Mouse (Mus musculus): ENCODE results near the gene Zw10. TPM values are rescaled to one million over a fixed set of nuclear protein-coding genes. Genes with fewer than 3 reads are reported as not detected.

Zw10 gene
- total RNA-seq (2012; rRNA removed) (26.5 and 28.8 TPM in 2 replicates), polyA plus RNA-seq (2012; ENCODE audit: insufficient read depth in 1 of 2, insufficient read length in 2 of 2, low read depth in 1 of 2, low replicate concordance in 2 of 2, missing spikeins in 1 of 2) (10 to 100 TPM in 1 of 2 experiments, not detected in 1; 31.0 TPM)

DNA sequence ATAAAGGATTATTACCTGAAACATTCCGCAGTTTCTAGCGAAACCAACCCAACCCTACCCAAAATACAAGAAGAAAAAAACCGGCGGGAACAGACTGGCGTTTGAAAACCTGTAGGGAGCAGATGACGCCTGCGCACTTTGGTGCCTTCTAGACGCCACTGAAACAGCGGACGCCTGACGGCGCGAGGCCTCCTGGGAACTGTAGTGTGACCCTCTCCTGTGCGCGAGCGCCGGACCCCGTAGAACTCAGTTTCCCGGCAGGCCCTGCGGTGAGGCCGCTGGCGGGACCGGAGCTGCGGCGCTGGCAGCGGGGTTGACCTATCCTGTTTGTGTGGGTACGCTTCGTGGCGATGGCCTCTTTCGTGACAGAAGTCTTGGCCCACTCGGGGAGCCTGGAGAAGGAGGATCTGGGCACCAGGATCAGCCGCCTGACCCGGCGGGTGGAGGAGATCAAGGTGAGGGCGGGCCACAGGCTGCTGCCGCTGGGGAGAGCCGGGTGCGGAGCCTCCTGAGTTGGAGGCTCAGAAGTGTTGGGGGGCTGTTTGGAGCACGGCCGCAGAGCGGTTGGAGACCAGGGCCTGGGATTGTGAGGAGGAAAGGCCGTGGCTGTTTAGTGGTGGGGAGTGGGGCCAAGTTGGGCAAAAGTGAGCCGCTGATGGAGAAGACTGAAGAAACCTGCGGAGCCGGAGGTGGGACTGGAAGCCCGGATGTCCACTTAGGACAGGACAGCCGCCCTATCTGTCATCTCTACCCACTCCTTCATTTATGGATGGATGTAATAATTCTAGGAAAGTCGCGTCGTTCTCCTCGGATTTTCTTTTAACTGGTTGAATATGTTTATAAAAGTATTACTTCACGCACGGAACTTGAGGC, at the start of gene Zw10:
TSS of gene Zw10 (plus strand) at position 281 of the 873 bp plus-strand sequence.
- Histone ChIP-seq H3K27me3 (ENCODE audit: control insufficient read depth in 1 of 2, insufficient read depth in 2 of 2, low read length in 2 of 2) (no peaks in the 10 kb centered on the region), H3K36me3 (ENCODE audit: control insufficient read depth in 1 of 2, insufficient read depth in 2 of 2, low read length in 2 of 2) (peaks cover 0 to 14% of the 10 kb centered on the region in 2 experiments; a peak in 2 of 4 replicates), H3K79me2 (ENCODE audit: control insufficient read depth, insufficient read depth, low read length, poor library complexity) (peaks cover 14% of the 10 kb centered on the region), H3K27ac (ENCODE audit: control insufficient read depth, low read depth, low read length) (peak within 1 kb of the TSS; percentile 58), H3K4me3 (ENCODE audit: control insufficient read depth in 1 of 2, insufficient read depth in 1 of 2, low read depth in 2 of 2, low read length in 2 of 2) (peak within 1 kb of the TSS; percentile 81 to 92), H3K4me1 (ENCODE audit: control insufficient read depth in 1 of 2, insufficient read depth in 2 of 2, low read length in 2 of 2) (peaks cover 0 to 16% of the 10 kb centered on the region in 2 experiments; a peak in 3 of 4 replicates), H3K9me3 (replicated peaks; ENCODE audit: insufficient read depth, low read length) (no peaks in the 10 kb centered on the region), H3K9ac (ENCODE audit: control insufficient read depth, low read depth, low read length, poor library complexity, severe bottlenecking) (peak within 1 kb of the TSS; percentile 92)
- DNase-seq (ENCODE audit: low read depth, low spot score): peak; percentile 98
- no peak for TF ChIP-seq JUND (IDR thresholded peaks at IDR 0.05; ENCODE audit: low read depth, low read length)
- no peak for TF ChIP-seq SMC3 (IDR thresholded peaks at IDR 0.05; ENCODE audit: low read depth, low read length)
- TF ChIP-seq NELFE (IDR thresholded peaks at IDR 0.05; ENCODE audit: low read depth, low read length): peak; percentile 75
- TF ChIP-seq RAD21 (IDR thresholded peaks at IDR 0.05; ENCODE audit: low read depth, low read length): no peak
- TF ChIP-seq CHD1 (IDR thresholded peaks at IDR 0.05; ENCODE audit: low read depth, low read length): no peak
- TF ChIP-seq RCOR1 (IDR thresholded peaks at IDR 0.05; ENCODE audit: low read depth, low read length): no peak
- TF ChIP-seq MAFK (IDR thresholded peaks at IDR 0.05; ENCODE audit: borderline replicate concordance, low read depth, low read length): no peak
- peak; percentile 39; the same call in 1 of the 2 replicates for TF ChIP-seq MAX (IDR thresholded peaks at IDR 0.05; ENCODE audit: low read length)
- TF ChIP-seq POLR2AphosphoS2 (IDR thresholded peaks at IDR 0.05; ENCODE audit: low read length): peak; percentile 68; the same call in 1 of the 2 replicates
- TF ChIP-seq ELF1 (IDR thresholded peaks at IDR 0.05; ENCODE audit: low read depth, low read length): peak; percentile 68
- peak; percentile 93 for TF ChIP-seq E2F4 (IDR thresholded peaks at IDR 0.05; ENCODE audit: borderline replicate concordance, low read depth, low read length)
- no peak for TF ChIP-seq MYC (IDR thresholded peaks at IDR 0.05; ENCODE audit: low read depth, low read length)
- no peak for TF ChIP-seq POLR2AphosphoS5 (IDR thresholded peaks at IDR 0.05; ENCODE audit: borderline replicate concordance, low read depth, low read length)
- TF ChIP-seq NRF1 (IDR thresholded peaks at IDR 0.05; ENCODE audit: insufficient read depth, low read depth, low read length, poor library complexity, severe bottlenecking): peak; percentile 81
- TF ChIP-seq TAL1 (IDR thresholded peaks at IDR 0.05; ENCODE audit: low read length): no peak
- peak; percentile 86 for TF ChIP-seq KAT2A (conservative IDR thresholded peaks at IDR 0.05; ENCODE audit: low read depth, low read length)
- TF ChIP-seq POLR2A (IDR thresholded peaks at IDR 0.05; ENCODE audit: control insufficient read depth in 1 of 2, insufficient read depth in 1 of 2, low read depth in 1 of 2, low read length in 2 of 2, poor library complexity in 1 of 2): peak; percentile 74 to 84
- peak; percentile 90 for TF ChIP-seq ZNF384 (IDR thresholded peaks at IDR 0.05; ENCODE audit: low read depth, low read length)
- TF ChIP-seq GABPA (IDR thresholded peaks at IDR 0.05; ENCODE audit: low read depth, low read length): no peak
- 0 out of 2 replicates have a peak, but pooled peaks have one; percentile 15 for TF ChIP-seq ETS1 (IDR thresholded peaks at IDR 0.05; ENCODE audit: low read depth, low read length)
- peak; percentile 90 for TF ChIP-seq SIN3A (IDR thresholded peaks at IDR 0.05; ENCODE audit: low read length)
- no peak for TF ChIP-seq TBP (IDR thresholded peaks at IDR 0.05; ENCODE audit: low read depth, low read length)
- TF ChIP-seq USF1 (IDR thresholded peaks at IDR 0.05; ENCODE audit: low read depth, low read length): no peak
- no peak for TF ChIP-seq ZKSCAN1 (IDR thresholded peaks at IDR 0.05; ENCODE audit: low read depth, low read length)
- no peak for TF ChIP-seq CHD2 (IDR thresholded peaks at IDR 0.05; ENCODE audit: low read length)
- TF ChIP-seq USF2 (IDR thresholded peaks at IDR 0.05; ENCODE audit: borderline replicate concordance in 1 of 2, insufficient read depth in 1 of 2, low read depth in 1 of 2, low read length in 2 of 2): no peak
- TF ChIP-seq MYB (IDR thresholded peaks at IDR 0.05; ENCODE audit: low read depth, low read length): no peak
- no peak for TF ChIP-seq MEF2A (IDR thresholded peaks at IDR 0.05; ENCODE audit: extremely low read depth, insufficient replicate concordance, low read depth, low read length, poor library complexity, severe bottlenecking)
- TF ChIP-seq ZMIZ1 (IDR thresholded peaks at IDR 0.05; ENCODE audit: low read depth, low read length): peak; percentile 73
- no peak for TF ChIP-seq BHLHE40 (IDR thresholded peaks at IDR 0.05; ENCODE audit: borderline replicate concordance, low read depth, low read length)
- no peak; a peak in 1 of 4 replicates for TF ChIP-seq EP300 (IDR thresholded peaks at IDR 0.05; ENCODE audit: low read depth in 1 of 2, low read length in 2 of 2)
- TF ChIP-seq GATA1 (IDR thresholded peaks at IDR 0.05; ENCODE audit: low read depth, low read length): no peak
- TF ChIP-seq MXI1 (IDR thresholded peaks at IDR 0.05; ENCODE audit: low read depth, low read length): peak; percentile 72
- TF ChIP-seq TCF12 (IDR thresholded peaks at IDR 0.05; ENCODE audit: low read depth, low read length): peak; percentile 59
- no peak for TF ChIP-seq MAZ (IDR thresholded peaks at IDR 0.05; ENCODE audit: low read depth, low read length)
